Mouse (Mus musculus): ENCODE data around the gene Mfsd4b5.

DNA sequence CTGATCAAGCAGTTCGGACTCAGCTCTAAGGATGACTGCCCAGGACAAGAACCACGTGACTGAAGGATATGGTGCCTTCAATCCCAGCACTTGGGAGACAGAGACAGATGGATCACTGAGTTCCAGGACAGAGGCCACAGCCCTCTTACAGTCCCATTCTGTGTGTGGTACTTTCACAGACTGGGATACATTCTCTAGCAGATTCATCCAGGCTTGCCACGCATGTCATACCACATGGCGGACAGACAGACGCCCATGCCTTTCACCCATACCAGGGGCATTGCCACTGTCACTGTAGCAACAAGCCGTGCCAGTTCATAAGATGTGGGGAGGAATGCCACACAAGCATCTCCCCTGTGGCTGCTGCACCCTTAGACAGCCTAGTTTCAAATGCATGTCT is 44.3 kb upstream of the Mfsd4b5 start:
- TF ChIP-seq CTCF (IDR thresholded peaks at IDR 0.05; ENCODE audit: borderline replicate concordance, insufficient read depth, low read length) (no peak), POLR2A (IDR thresholded peaks at IDR 0.05; ENCODE audit: low read depth, low read length) (no peak)
